Mouse (Mus musculus) embryonic fibroblast, embryonic 13.5 days (primary cell): Measurements from ENCODE around the gene Gclm. TPM values are rescaled to one million over a fixed set of nuclear protein-coding genes. Genes with fewer than 3 reads are reported as not detected.
"Not testable (repeated sequence)": the region's sequence is repeated elsewhere in the genome, so short reads cannot be mapped to it uniquely, and the experiment has no call there.

Experiments used
- H3K27ac ChIP-seq: 2 replicates; pipeline ENCODE4 v1.5.1; 2012; ENCODE audit warnings: low read length, control low read depth, inconsistent platforms; ENCODE audit not compliant: insufficient read depth
- H3K4me1 ChIP-seq: 2 replicates; pipeline ENCODE4 v1.6.1; 2011; ENCODE audit warnings: low read length; ENCODE audit not compliant: control insufficient read depth, insufficient read depth
- H3K4me3 ChIP-seq: 2 replicates; pipeline ENCODE4 v1.5.1; 2011; ENCODE audit warnings: mild to moderate bottlenecking, control low read depth, low read length; ENCODE audit not compliant: insufficient read depth
- CTCF ChIP-seq: IDR thresholded peaks from 2 replicates; pipeline ENCODE4 v1.5.1; 2011; ENCODE audit warnings: mild to moderate bottlenecking, control low read depth, low read length, moderate library complexity, borderline replicate concordance; ENCODE audit not compliant: insufficient read depth
- POLR2A ChIP-seq: IDR thresholded peaks from 2 replicates; pipeline ENCODE4 v1.6.1; 2011; ENCODE audit warnings: low read depth, mild to moderate bottlenecking, control low read depth, low read length, moderate library complexity
- polyA plus RNA-seq: library from polyadenylated mRNA; stranded (reverse); fragments of >200 nt; gene quantifications from 2 replicates; pipeline ENCODE4 v1.2.4, GENCODE M21; 2011; ENCODE audit warnings: low read depth; ENCODE audit not compliant: missing spikeins, insufficient read length

The Gclm gene
- polyA plus RNA-seq, 1 experiment = 58.3 TPM

DNA sequence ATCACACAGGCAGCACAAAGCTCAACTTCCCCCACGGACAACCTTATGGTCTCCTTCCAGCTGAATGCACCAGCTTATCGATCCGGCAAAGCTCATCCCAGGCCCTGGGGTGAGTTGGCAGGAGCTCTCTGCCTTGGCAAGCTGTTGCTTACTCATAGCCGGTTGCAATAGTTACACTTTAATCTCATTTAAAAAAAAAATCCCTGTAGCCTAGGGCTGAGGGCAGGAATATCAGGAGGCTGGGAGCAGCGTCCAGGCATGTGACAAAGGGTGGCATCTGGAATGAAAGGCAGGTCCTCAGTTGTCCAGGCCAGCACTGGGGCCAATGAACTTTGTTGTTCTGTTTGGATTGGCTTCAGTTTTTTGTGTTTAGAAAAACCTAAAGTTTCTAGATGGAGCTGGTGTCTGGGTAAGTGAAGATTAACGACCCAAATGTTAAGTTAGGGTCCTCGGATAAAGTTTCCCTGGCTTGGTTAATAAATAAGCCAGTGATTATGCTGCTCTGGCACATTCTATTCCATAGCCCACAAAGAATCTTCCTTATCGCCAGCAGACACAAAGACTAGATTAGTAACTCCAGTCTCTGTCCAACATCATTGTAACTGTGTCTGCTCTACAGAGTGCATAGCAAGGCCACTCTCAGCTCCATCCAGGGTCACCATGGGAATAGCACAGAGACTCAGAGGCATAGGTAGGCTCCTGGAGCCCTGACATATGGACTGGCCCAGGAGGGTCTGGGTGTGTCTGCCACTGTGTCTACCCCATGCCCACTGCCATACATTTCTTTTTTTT is 38.9 kb upstream of the Gclm start:
- no peak overlapping the region for H3K27ac ChIP-seq
- TF ChIP-seq POLR2A (no peak), CTCF (no peak)
- no peak overlapping the region for H3K4me3 ChIP-seq
- no peaks in the 10 kb centered on the region for H3K4me1 ChIP-seq

- TF ChIP-seq CTCF (no peak), POLR2A (no peak)
- Histone ChIP-seq H3K27ac (no peak overlapping the region), H3K4me3 (no peak overlapping the region), H3K4me1 (no peaks in the 10 kb centered on the region)
These were observed 37.6 kb upstream of the Gclm start for GRCm38 (mm10) chr3:122207766-122208165.

GRCm38 (mm10) chr3:122208296-122209225 is 36.8 kb upstream of the Gclm start:
- no peak overlapping the region for H3K4me3 ChIP-seq

DNA sequence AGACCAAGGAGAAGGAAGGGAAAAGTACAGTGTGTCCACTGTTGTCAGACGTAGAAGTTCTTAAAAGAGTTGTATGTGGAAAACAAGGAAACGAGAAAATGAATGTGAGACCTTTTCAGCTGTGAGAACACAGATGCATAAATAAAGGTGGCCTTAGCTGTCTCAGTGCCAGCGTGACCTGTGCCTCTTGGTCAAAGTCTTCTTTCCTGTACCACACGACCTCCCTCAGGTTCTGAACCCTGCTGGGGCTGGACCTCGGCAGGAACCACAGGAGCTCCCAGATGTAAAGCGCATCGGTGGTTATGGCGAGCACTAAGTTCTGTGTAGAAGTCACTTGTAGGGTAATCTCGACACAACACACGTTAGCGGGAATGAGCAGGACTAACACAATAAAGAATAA is 35.8 kb upstream of the Gclm start:
- Histone ChIP-seq H3K4me3 (no peak overlapping the region), H3K4me1 (no peaks in the 10 kb centered on the region), H3K27ac (no peak overlapping the region)
- TF ChIP-seq POLR2A (no peak), CTCF (no peak)

More at GRCm38 (mm10) chr3:122208296-122209225, 36.8 kb upstream of the Gclm start:
- Histone ChIP-seq H3K27ac (no peak overlapping the region), H3K4me1 (no peaks in the 10 kb centered on the region)
- TF ChIP-seq CTCF = no peak
- no peak for TF ChIP-seq POLR2A

DNA sequence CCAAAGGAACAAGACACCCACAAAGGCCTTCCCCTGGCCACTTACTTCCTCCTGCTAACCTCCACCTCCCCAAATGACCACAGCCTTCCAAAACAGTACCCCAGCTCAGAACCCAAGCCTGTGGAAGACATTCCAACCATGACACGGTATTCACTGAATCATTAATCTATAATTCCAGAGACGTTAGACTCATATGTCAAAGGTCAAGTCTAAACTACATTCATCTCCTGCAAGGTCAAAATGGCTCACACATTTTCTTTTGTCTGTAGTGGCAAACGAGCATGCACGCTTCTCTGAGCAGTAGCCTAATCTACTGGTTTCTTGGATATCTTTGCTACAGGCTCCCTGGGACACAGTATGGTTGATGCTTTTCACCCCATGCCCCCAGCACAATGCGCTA is 34.9 kb upstream of the Gclm start:
- H3K4me1 ChIP-seq = no peaks in the 10 kb centered on the region
- H3K4me3 ChIP-seq = no peak overlapping the region
- no peak for TF ChIP-seq CTCF
- TF ChIP-seq POLR2A = no peak
- no peak overlapping the region for H3K27ac ChIP-seq

GRCm38 (mm10) chr3:122210846-122211245 is 34.5 kb upstream of the Gclm start:
- Histone ChIP-seq H3K4me3 (no peak overlapping the region), H3K4me1 (no peaks in the 10 kb centered on the region), H3K27ac (no peak overlapping the region)
- no peak for TF ChIP-seq CTCF
- no peak for TF ChIP-seq POLR2A

GRCm38 (mm10) chr3:122211446-122212125 is 33.8 kb upstream of the Gclm start:
- Histone ChIP-seq H3K27ac (no peak overlapping the region), H3K4me1 (no peaks in the 10 kb centered on the region), H3K4me3 (no peak overlapping the region)
- TF ChIP-seq CTCF (no peak), POLR2A (no peak)

DNA sequence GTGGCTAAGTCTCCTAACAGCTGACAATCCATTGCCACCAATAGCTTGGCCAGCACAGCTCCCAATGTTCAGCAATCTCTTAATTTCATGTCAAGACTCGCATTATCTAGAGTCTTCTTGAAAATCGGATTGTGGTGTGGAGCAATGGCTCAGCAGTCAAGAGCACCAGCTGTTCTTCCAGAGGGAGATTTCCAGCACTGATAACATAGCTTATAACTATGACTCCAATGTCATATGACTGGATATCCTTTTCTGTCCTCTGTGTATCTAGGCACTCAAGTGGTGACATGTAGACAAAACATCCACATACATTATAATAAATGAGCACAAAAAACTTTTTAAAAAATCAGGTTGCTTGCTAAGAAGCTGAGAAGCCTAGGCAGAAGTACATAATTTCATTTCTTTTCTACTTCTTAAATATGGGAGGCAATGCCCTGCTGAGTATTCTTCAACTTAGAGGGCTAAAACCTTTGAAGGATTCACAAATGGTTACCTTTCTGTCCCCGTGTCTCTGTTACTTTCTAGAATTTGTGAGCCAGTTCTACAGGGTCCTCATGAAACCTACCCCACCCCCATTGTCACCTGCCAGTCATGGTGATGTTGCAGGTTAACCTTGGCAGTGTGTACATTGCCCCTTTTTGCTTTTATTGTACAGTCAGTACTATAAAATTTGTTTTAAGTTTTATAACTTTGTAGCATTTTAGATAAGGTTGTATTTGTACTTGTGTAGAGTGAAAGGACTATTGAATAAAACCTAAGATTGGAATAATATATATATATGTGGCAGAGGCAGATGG is 23.9 kb upstream of the Gclm start:
- no peak overlapping the region for H3K4me3 ChIP-seq

GRCm38 (mm10) chr3:122226972-122227371 is 18.4 kb upstream of the Gclm start:
- H3K4me3 ChIP-seq, H3K4me1 ChIP-seq, H3K27ac ChIP-seq: not testable (repeated sequence)

More for the DNA sequence above, 23.9 kb upstream of the Gclm start:
- no peak for TF ChIP-seq POLR2A
- no peak for TF ChIP-seq CTCF
- Histone ChIP-seq H3K4me1 (no peaks in the 10 kb centered on the region), H3K27ac (no peak overlapping the region)
